Mouse (Mus musculus): ENCODE data around the gene H6pd.

DNA sequence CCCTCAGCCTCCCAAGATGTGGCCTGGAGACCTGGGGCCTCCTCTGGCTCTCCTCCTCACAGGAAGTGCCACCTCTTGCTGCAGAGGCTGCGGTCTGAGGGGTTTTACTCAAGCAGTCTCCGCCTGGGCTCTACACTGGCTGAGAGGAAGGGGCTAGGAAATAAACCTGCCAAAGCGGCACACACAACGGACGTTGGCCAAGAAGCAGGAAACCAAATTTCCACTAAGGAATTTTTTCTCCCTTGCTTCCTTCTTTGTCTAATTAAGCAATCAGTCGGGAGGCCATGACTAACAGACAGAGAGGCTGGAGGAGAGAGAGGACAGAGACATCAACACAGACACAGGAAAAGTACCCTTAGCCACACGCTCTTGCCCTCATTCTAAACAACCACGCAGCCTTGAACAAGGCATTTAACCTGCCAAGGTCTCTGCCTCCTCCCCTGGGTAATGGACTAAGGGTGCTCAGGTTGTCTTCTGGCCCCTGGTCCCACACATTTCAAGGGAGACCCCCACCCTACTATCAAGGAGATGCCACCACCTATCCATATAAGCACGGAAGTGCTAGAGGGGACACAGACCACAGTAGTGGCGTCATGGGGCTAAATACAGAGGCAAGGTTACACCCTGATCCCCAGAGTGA, 7.5 kb downstream of the H6pd start:
- TF ChIP-seq CTCF (conservative IDR thresholded peaks at IDR 0.05; ENCODE audit: low read length), result no peak
- no peak for TF ChIP-seq NANOG (IDR thresholded peaks at IDR 0.05; ENCODE audit: borderline replicate concordance, low read length)

All from E14TG2a.4 (cell line).